Mouse (Mus musculus) ES-E14 (cell line): Measurements from ENCODE around the gene Cybrd1.

Experiments
- CHD2 ChIP-seq: IDR thresholded peaks from 2 replicates; pipeline ENCODE4 v1.6.1; 2014; ENCODE audit warnings: mild to moderate bottlenecking, low read depth, low read length, inconsistent platforms
- HCFC1 ChIP-seq: IDR thresholded peaks from 2 replicates; pipeline ENCODE4 v1.6.1; 2012; ENCODE audit warnings: low read length, inconsistent platforms, borderline replicate concordance; ENCODE audit not compliant: insufficient read depth
- MAFK ChIP-seq: IDR thresholded peaks from 2 replicates; pipeline ENCODE4 v1.6.1; 2014; ENCODE audit warnings: mild to moderate bottlenecking, low read depth, low read length, inconsistent platforms; ENCODE audit not compliant: insufficient read depth
- ZC3H11A ChIP-seq: IDR thresholded peaks from 2 replicates; pipeline ENCODE4 v1.6.1; 2012; ENCODE audit warnings: low read depth, mild to moderate bottlenecking, inconsistent platforms, low read length, borderline replicate concordance
- ZNF384 ChIP-seq: IDR thresholded peaks from 2 replicates; pipeline ENCODE4 v1.6.1; 2012; ENCODE audit warnings: low read depth, low read length, inconsistent platforms

- TF ChIP-seq ZNF384, result no peak
- TF ChIP-seq ZC3H11A, result no peak
- TF ChIP-seq MAFK, result no peak
- no peak for TF ChIP-seq HCFC1
- TF ChIP-seq CHD2, result no peak
Observed at GRCm38 (mm10) chr2:71168461-71169021, 50.8 kb downstream of the Cybrd1 start.
